In genomic region chr7:73394013-73394409, GRCm38 (mm10) we compare ENCODE assay signal across 10 mouse cellular contexts. TPM values are rescaled to one million over a fixed set of nuclear protein-coding genes. Genes with fewer than 3 reads are reported as not detected.
A peak's percentile ranks its signal among the peaks of the same experiment; 100 is the strongest.
DNase-seq lines count a peak whose midpoint lies in the region; ATAC-seq and TF ChIP-seq lines count a peak whose summit lies in the region.
"Had no signal": no experiment of that assay in that cellular context is flagged by ENCODE, and none has a peak within 500 bp of the region (broad histone marks: within the 10 kb centered on the region; RNA-seq: fewer than 3 reads in every experiment).

No protein-coding gene starts in this region.

- DNase-seq in heart, adult 18-20 months, result no peak
- DNase-seq in brain, embryonic 14.5 days (ENCODE audit: low read depth), result peak; percentile 70
- no peak for DNase-seq in MN1 (ENCODE audit: low spot score)
- DNase-seq in cerebellum, adult 9-10 months, result no peak
- DNase-seq: cerebellum, postnatal 25 days had no signal

- H3K4me2 ChIP-seq in heart, embryonic 15.5 days, result peak overlapping the region; percentile 94
- H3K4me2 ChIP-seq in forebrain, embryonic 16.5 days (ENCODE audit: low read length), result peak overlapping the region; percentile 89
- H3K4me2 ChIP-seq in limb, embryonic 15.5 days, result peak overlapping the region; percentile 73

- no peak for TF ChIP-seq CTCF in brain, embryonic 14.5 days (IDR thresholded peaks at IDR 0.05; ENCODE audit: borderline replicate concordance, extremely low read depth, insufficient read depth, insufficient read length)

- H3K4me3 ChIP-seq in heart, embryonic 15.5 days, result peak overlapping the region; percentile 74; the same call in 1 of the 2 replicates
- H3K4me3 ChIP-seq in forebrain, embryonic 16.5 days (replicated peaks; ENCODE audit: low read length), result peak overlapping the region; percentile 62
- peak overlapping the region; percentile 77 for H3K4me3 ChIP-seq in limb, embryonic 15.5 days

- no peak overlapping the region for H3K9ac ChIP-seq in heart, embryonic 15.5 days
- H3K9ac ChIP-seq in forebrain, embryonic 16.5 days (replicated peaks; ENCODE audit: low read depth, low read length), result no peak overlapping the region; the same call in 1 of the 2 replicates
- H3K9ac ChIP-seq in limb, embryonic 15.5 days, result 0 out of 2 replicates have a peak overlapping the region, but pooled peaks have one; percentile 17

- H3K9me3 ChIP-seq in heart, embryonic 15.5 days (replicated peaks), result no peaks in the 10 kb centered on the region
- no peaks in the 10 kb centered on the region for H3K9me3 ChIP-seq in forebrain, embryonic 16.5 days (ENCODE audit: control insufficient read depth, low read length)
- H3K9me3 ChIP-seq in limb, embryonic 15.5 days, result no peaks in the 10 kb centered on the region

- no peak overlapping the region for H3K27ac ChIP-seq in heart, embryonic 15.5 days
- peak overlapping the region; percentile 10; the same call in 1 of the 2 replicates for H3K27ac ChIP-seq in forebrain, embryonic 16.5 days (ENCODE audit: low read length)
- H3K27ac ChIP-seq in limb, embryonic 15.5 days, result peak overlapping the region; percentile 50; the same call in 1 of the 2 replicates

- peaks cover 52% of the 10 kb centered on the region for H3K27me3 ChIP-seq in heart, embryonic 15.5 days
- no peaks in the 10 kb centered on the region for H3K27me3 ChIP-seq in forebrain, embryonic 16.5 days (replicated peaks; ENCODE audit: control insufficient read depth, insufficient read depth, low read length)
- no peaks in the 10 kb centered on the region for H3K27me3 ChIP-seq in limb, embryonic 15.5 days

- TF ChIP-seq POLR2A in brain, embryonic 14.5 days (IDR thresholded peaks at IDR 0.05; ENCODE audit: borderline replicate concordance, extremely low read depth, insufficient read depth, insufficient read length, poor library complexity, severe bottlenecking), result no peak

- 61% methylated on average over 4 of the region's 4 CpGs for WGBS in heart, embryonic 15.5 days
- 20% methylated on average over 4 of the region's 4 CpGs for WGBS in forebrain, embryonic 16.5 days
- WGBS in limb, embryonic 15.5 days, result 24% methylated on average over 4 of the region's 4 CpGs

- ATAC-seq in heart, embryonic 15.5 days (replicated peaks; ENCODE audit: insufficient number of reproducible peaks, insufficient read depth, low FRiP score, low read depth), result no peak
- ATAC-seq in forebrain, embryonic 16.5 days, result no peak
- no peak for ATAC-seq in limb, embryonic 15.5 days (ENCODE audit: insufficient number of reproducible peaks, low FRiP score, low TSS enrichment, low read depth)
- ATAC-seq in cerebellum, adult (ENCODE audit: insufficient number of reproducible peaks, low FRiP score, low TSS enrichment), result no peak
- ATAC-seq: CD4-positive, CD25-positive, alpha-beta regulatory T cell, adult 4 months had no signal

- no peaks in the 10 kb centered on the region for H3K36me3 ChIP-seq in heart, embryonic 15.5 days
- H3K36me3 ChIP-seq in forebrain, embryonic 16.5 days (ENCODE audit: control insufficient read depth, insufficient read depth), result no peaks in the 10 kb centered on the region
- no peaks in the 10 kb centered on the region for H3K36me3 ChIP-seq in limb, embryonic 15.5 days

- H3K4me1 ChIP-seq in heart, embryonic 15.5 days (replicated peaks), result peaks cover 35% of the 10 kb centered on the region
- peaks cover 59% of the 10 kb centered on the region for H3K4me1 ChIP-seq in forebrain, embryonic 16.5 days (replicated peaks; ENCODE audit: control insufficient read depth, insufficient read depth, low read length)
- peaks cover 74% of the 10 kb centered on the region for H3K4me1 ChIP-seq in limb, embryonic 15.5 days

RNA-seq across cellular contexts. Expression of gene Rgma, which starts 18.7 kb away (rescaled TPM):
- 3.3 and 5.9 TPM in 2 replicates for polyA plus RNA-seq in heart, embryonic 15.5 days (2015; fragmentation: Nextera tagmentation; extraction: Ambion mirVana)
- 10 to 100 TPM; 34.5 to 51.1 TPM for total RNA-seq in heart, adult 18-20 months (2021)
- 59.9 and 142 TPM in 2 replicates for polyA plus RNA-seq in brain, embryonic 14.5 days (2012; rRNA removed)
- polyA plus RNA-seq in forebrain, embryonic 16.5 days (2015; fragmentation: Nextera tagmentation; extraction: Ambion mirVana), result 22.2 and 23.1 TPM in 2 replicates
- polyA plus RNA-seq in limb, embryonic 15.5 days (2015; fragmentation: Nextera tagmentation; extraction: Ambion mirVana), result 17.1 and 18.0 TPM in 2 replicates
- polyA plus RNA-seq: CD4-positive, CD25-positive, alpha-beta regulatory T cell, adult 4 months had no signal
